Mouse (Mus musculus) C2C12 (cell line): ENCODE data around the gene Rarb. TPM values are rescaled to one million over a fixed set of nuclear protein-coding genes. Genes with fewer than 3 reads are reported as not detected.

Experiments used
- H3K27me3 ChIP-seq: one replicate; pipeline ENCODE4 v1.6.1; 2011; ENCODE audit not compliant: control insufficient read depth, insufficient read depth, insufficient read length
- H3K36me3 ChIP-seq: one replicate; pipeline ENCODE4 v1.6.1; 2011; ENCODE audit not compliant: control insufficient read depth, insufficient read depth
- H3K4me3 ChIP-seq: one replicate; pipeline ENCODE4 v1.5.1; 2011; ENCODE audit warnings: mild to moderate bottlenecking, control low read depth; ENCODE audit not compliant: poor library complexity, insufficient read depth, severe bottlenecking
- H3K79me2 ChIP-seq: one replicate; pipeline ENCODE4 v1.6.1; 2011; ENCODE audit not compliant: control insufficient read depth, insufficient read depth
- H3K79me3 ChIP-seq: one replicate; pipeline ENCODE4 v1.6.1; 2011; ENCODE audit warnings: low read depth, control low read depth
- H3ac ChIP-seq: one replicate; pipeline ENCODE3; 2011; ENCODE audit warnings: low read depth; ENCODE audit not compliant: control insufficient read depth, insufficient read length
- CEBPB ChIP-seq: IDR thresholded peaks from one replicate; pipeline ENCODE4 v1.6.1; 2011; ENCODE audit warnings: low read depth, mild to moderate bottlenecking, control low read depth, moderate library complexity
- CTCF ChIP-seq: IDR thresholded peaks from one replicate; pipeline ENCODE4 v1.5.1; 2011; ENCODE audit not compliant: control insufficient read depth, insufficient read depth, insufficient read length
- MYOD1 ChIP-seq: IDR thresholded peaks from one replicate; pipeline ENCODE4 v1.6.1; 2011; ENCODE audit warnings: low read depth; ENCODE audit not compliant: control insufficient read depth, insufficient read length
- USF1 ChIP-seq: IDR thresholded peaks from one replicate; pipeline ENCODE4 v1.6.1; 2011; ENCODE audit warnings: low read depth, mild to moderate bottlenecking, control low read depth, moderate library complexity
- polyA plus RNA-seq: library from polyadenylated mRNA; unstranded; fragments of >200 nt; fragmentation: generic; extraction: Trizol; gene quantifications from one replicate; pipeline ENCODE4 v1.2.1, GENCODE M21; 2012; ENCODE audit warnings: missing spikeins

Rarb gene
- polyA plus RNA-seq, 1 experiment = 0.06 TPM

DNA sequence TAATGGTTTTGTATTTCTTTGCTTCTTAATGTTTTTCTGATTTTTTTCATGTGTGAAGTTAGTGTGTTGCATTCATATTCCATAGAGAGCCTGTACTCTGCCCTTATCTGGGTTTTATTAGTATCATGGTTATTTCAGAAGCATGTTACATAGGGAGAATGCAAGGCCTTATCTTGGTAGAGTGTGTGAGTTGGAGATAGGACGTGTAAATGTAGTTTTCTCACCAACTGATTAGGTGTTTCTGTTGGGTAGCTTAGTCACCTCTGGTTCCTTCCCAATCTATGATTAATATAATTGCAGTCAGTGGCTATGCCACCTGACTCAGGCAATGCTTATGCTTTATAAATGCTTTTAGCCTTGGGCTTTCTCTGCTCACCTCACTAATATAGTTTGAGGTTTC is 434.2 kb downstream of the Rarb start:
- Histone ChIP-seq H3ac (no peak overlapping the region), H3K79me2 (peaks cover 34% of the 10 kb centered on the region), H3K4me3 (no peak overlapping the region), H3K36me3 (peaks cover 19% of the 10 kb centered on the region), H3K27me3 (no peaks in the 10 kb centered on the region), H3K79me3 (peaks cover 16% of the 10 kb centered on the region)
- no peak for TF ChIP-seq USF1
- no peak for TF ChIP-seq CTCF
- no peak for TF ChIP-seq CEBPB
- no peak for TF ChIP-seq MYOD1
